Mouse (Mus musculus) erythroblast, embryonic 14.5 days (primary cell): Measurements from ENCODE around the gene Ppm1l.

Source experiments
- GATA1 ChIP-seq: IDR thresholded peaks from 2 replicates; pipeline ENCODE4 v1.6.1; 2012; ENCODE audit warnings: low read length, inconsistent platforms, mixed read lengths
- TAL1 ChIP-seq: IDR thresholded peaks from 3 replicates; pipeline ENCODE4 v1.6.1; 2012; ENCODE audit warnings: low read length, inconsistent platforms, mixed read lengths

DNA sequence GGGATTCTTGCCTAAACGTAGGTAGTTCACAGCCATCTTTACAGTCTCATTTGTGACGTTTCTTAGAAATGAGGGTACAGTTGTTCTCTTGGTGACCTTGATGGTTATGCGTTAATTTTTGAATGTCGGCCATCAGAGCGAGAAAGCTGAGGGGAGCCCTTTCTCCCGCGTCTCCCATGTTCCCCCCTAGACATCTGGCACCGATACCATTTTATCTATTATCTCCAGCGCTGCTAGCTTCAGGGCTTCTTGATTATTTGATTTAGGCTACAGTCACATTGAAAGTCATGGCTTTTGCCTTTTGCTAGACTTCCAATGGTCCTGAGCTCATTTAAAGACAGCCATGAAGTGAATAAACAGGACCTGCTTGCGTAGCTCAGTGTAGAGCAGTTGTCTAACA is 26.5 kb downstream of the Ppm1l start:
- TF ChIP-seq GATA1 (no peak), TAL1 (no peak)
